Mouse (Mus musculus): ENCODE measurements around the gene Ppp1r8. TPM values are rescaled to one million over a fixed set of nuclear protein-coding genes. Genes with fewer than 3 reads are reported as not detected.

The Ppp1r8 gene
- polyA plus RNA-seq, 1 experiment from 2014 or later: 63.1 TPM

- peaks cover 6% of the 10 kb centered on the region; the same call in 1 of the 2 replicates for H3K9me3 ChIP-seq (ENCODE audit: control insufficient read depth, low read length)
- no peaks in the 10 kb centered on the region for H3K4me1 ChIP-seq (replicated peaks; ENCODE audit: control insufficient read depth, insufficient read depth, low read length)
- no peak overlapping the region for H3K4me2 ChIP-seq (ENCODE audit: low read length)
- no peak overlapping the region for H3K4me3 ChIP-seq (ENCODE audit: low read depth, low read length)
- ATAC-seq (replicated peaks; ENCODE audit: low FRiP score, low TSS enrichment, low read depth) (no peak), DNase-seq (ENCODE audit: low spot score) (no peak)
- no peaks in the 10 kb centered on the region for H3K36me3 ChIP-seq (ENCODE audit: control insufficient read depth, insufficient read depth, low read length)
- H3K27me3 ChIP-seq (replicated peaks; ENCODE audit: control insufficient read depth, insufficient read depth, low read length): no peaks in the 10 kb centered on the region
- H3K9ac ChIP-seq (ENCODE audit: low read length): no peak overlapping the region
- no peak overlapping the region for H3K27ac ChIP-seq (ENCODE audit: low read depth)
- WGBS: 73% methylated on average over 2 of the region's 2 CpGs
Measured at GRCm38 (mm10) chr4:132816855-132817254, 26.1 kb downstream of the Ppp1r8 start.

GRCm38 (mm10) chr4:132816404-132816803 lies 26.6 kb downstream of the Ppp1r8 start:
- H3K4me2 ChIP-seq (ENCODE audit: low read length): no peak overlapping the region
- no peaks in the 10 kb centered on the region for H3K36me3 ChIP-seq (ENCODE audit: control insufficient read depth, insufficient read depth, low read length)
- 85% methylated on average over 7 of the region's 7 CpGs for WGBS
- H3K27ac ChIP-seq (ENCODE audit: low read depth): no peak overlapping the region
- no peaks in the 10 kb centered on the region for H3K4me1 ChIP-seq (replicated peaks; ENCODE audit: control insufficient read depth, insufficient read depth, low read length)
- no peaks in the 10 kb centered on the region for H3K27me3 ChIP-seq (replicated peaks; ENCODE audit: control insufficient read depth, insufficient read depth, low read length)
- DNase-seq (ENCODE audit: low spot score) (no peak), ATAC-seq (replicated peaks; ENCODE audit: low FRiP score, low TSS enrichment, low read depth) (no peak)
- H3K9ac ChIP-seq (ENCODE audit: low read length): no peak overlapping the region
- no peak overlapping the region for H3K4me3 ChIP-seq (ENCODE audit: low read depth, low read length)
- peaks cover 6% of the 10 kb centered on the region; the same call in 1 of the 2 replicates for H3K9me3 ChIP-seq (ENCODE audit: control insufficient read depth, low read length)

GRCm38 (mm10) chr4:132809621-132810020 lies 33.3 kb downstream of the Ppp1r8 start:
- Histone ChIP-seq H3K27ac (ENCODE audit: low read depth) (peak overlapping the region; percentile 17), H3K27me3 (replicated peaks; ENCODE audit: control insufficient read depth, insufficient read depth, low read length) (no peaks in the 10 kb centered on the region), H3K4me3 (ENCODE audit: low read depth, low read length) (no peak overlapping the region), H3K9me3 (ENCODE audit: control insufficient read depth, low read length) (no peaks in the 10 kb centered on the region), H3K4me1 (replicated peaks; ENCODE audit: control insufficient read depth, insufficient read depth, low read length) (no peaks in the 10 kb centered on the region), H3K4me2 (ENCODE audit: low read length) (no peak overlapping the region), H3K36me3 (ENCODE audit: control insufficient read depth, insufficient read depth, low read length) (no peaks in the 10 kb centered on the region), H3K9ac (ENCODE audit: low read length) (no peak overlapping the region)
- ATAC-seq (replicated peaks; ENCODE audit: low FRiP score, low TSS enrichment, low read depth) (no peak), DNase-seq (ENCODE audit: low spot score) (no peak)
- WGBS: 68% methylated on average over 5 of the region's 5 CpGs

GRCm38 (mm10) chr4:132807771-132808641 lies 35.0 kb downstream of the Ppp1r8 start:
- H3K9ac ChIP-seq (ENCODE audit: low read length): no peak overlapping the region
- ATAC-seq (replicated peaks; ENCODE audit: low FRiP score, low TSS enrichment, low read depth) (peak; percentile 55; the same call in 1 of the 2 replicates), DNase-seq (ENCODE audit: low spot score) (peak; percentile 59)
- no peak overlapping the region for H3K4me3 ChIP-seq (ENCODE audit: low read depth, low read length)
- WGBS: 60% methylated on average over 5 of the region's 5 CpGs
- H3K27ac ChIP-seq (ENCODE audit: low read depth): peak overlapping the region; percentile 12; the same call in 1 of the 2 replicates
- H3K4me1 ChIP-seq (replicated peaks; ENCODE audit: control insufficient read depth, insufficient read depth, low read length): no peaks in the 10 kb centered on the region
- H3K36me3 ChIP-seq (ENCODE audit: control insufficient read depth, insufficient read depth, low read length): no peaks in the 10 kb centered on the region
- no peak overlapping the region for H3K4me2 ChIP-seq (ENCODE audit: low read length)
- no peaks in the 10 kb centered on the region for H3K27me3 ChIP-seq (replicated peaks; ENCODE audit: control insufficient read depth, insufficient read depth, low read length)
- no peaks in the 10 kb centered on the region for H3K9me3 ChIP-seq (ENCODE audit: control insufficient read depth, low read length)

GRCm38 (mm10) chr4:132806620-132807191 lies 36.3 kb downstream of the Ppp1r8 start:
- Histone ChIP-seq H3K4me3 (ENCODE audit: low read depth, low read length) (no peak overlapping the region), H3K9me3 (ENCODE audit: control insufficient read depth, low read length) (no peaks in the 10 kb centered on the region), H3K36me3 (ENCODE audit: control insufficient read depth, insufficient read depth, low read length) (no peaks in the 10 kb centered on the region), H3K9ac (ENCODE audit: low read length) (no peak overlapping the region), H3K4me2 (ENCODE audit: low read length) (no peak overlapping the region), H3K27ac (ENCODE audit: low read depth) (no peak overlapping the region), H3K27me3 (replicated peaks; ENCODE audit: control insufficient read depth, insufficient read depth, low read length) (no peaks in the 10 kb centered on the region), H3K4me1 (replicated peaks; ENCODE audit: control insufficient read depth, insufficient read depth, low read length) (no peaks in the 10 kb centered on the region)
- ATAC-seq (replicated peaks; ENCODE audit: low FRiP score, low TSS enrichment, low read depth) (no peak), DNase-seq (ENCODE audit: low spot score) (no peak)
- 82% methylated on average over 7 of the region's 7 CpGs for WGBS

DNA sequence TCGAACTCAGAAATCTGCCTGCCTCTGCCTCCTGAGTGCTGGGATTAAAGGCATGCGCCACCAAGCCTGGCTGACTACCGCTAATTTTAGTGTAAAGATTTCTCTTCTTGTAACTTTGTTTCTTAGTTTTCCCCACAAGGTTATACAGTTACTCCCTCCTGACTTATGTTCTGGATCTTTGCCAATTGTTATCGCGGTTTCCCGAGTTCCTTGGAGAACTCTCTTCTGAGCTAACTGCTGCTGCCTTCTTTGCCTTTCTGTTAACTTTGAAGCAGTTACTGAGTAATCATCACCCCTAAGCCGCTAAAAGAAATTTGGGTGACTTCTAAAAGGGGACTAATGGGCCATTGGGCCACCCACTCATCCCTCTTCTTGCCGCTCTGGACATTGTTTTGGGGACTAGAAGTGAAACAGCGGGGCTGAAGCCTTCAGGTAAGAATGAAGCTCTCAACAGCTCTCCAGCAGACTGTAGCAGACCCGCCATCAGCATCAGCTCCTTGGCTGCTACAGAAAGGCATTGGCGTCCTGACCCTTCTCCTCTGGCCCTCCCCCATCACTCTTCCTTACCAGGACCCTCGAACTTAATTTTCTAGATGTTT lies 37.3 kb downstream of the Ppp1r8 start:
- 70% methylated on average over 12 of the region's 12 CpGs for WGBS
- no peaks in the 10 kb centered on the region for H3K9me3 ChIP-seq (ENCODE audit: control insufficient read depth, low read length)

GRCm38 (mm10) chr4:132805146-132805545 lies 37.8 kb downstream of the Ppp1r8 start:
- Histone ChIP-seq H3K9ac (ENCODE audit: low read length) (no peak overlapping the region), H3K4me2 (ENCODE audit: low read length) (no peak overlapping the region), H3K4me3 (ENCODE audit: low read depth, low read length) (no peak overlapping the region), H3K27ac (ENCODE audit: low read depth) (no peak overlapping the region), H3K36me3 (ENCODE audit: control insufficient read depth, insufficient read depth, low read length) (no peaks in the 10 kb centered on the region), H3K27me3 (replicated peaks; ENCODE audit: control insufficient read depth, insufficient read depth, low read length) (no peaks in the 10 kb centered on the region), H3K4me1 (replicated peaks; ENCODE audit: control insufficient read depth, insufficient read depth, low read length) (no peaks in the 10 kb centered on the region), H3K9me3 (ENCODE audit: control insufficient read depth, low read length) (no peaks in the 10 kb centered on the region)
- no peak for ATAC-seq (replicated peaks; ENCODE audit: low FRiP score, low TSS enrichment, low read depth)
- 74% methylated on average over 5 of the region's 5 CpGs for WGBS
- DNase-seq (ENCODE audit: low spot score): no peak

More for the DNA sequence above, 37.3 kb downstream of the Ppp1r8 start:
- no peak for ATAC-seq (replicated peaks; ENCODE audit: low FRiP score, low TSS enrichment, low read depth)
- DNase-seq (ENCODE audit: low spot score): no peak
- no peaks in the 10 kb centered on the region for H3K4me1 ChIP-seq (replicated peaks; ENCODE audit: control insufficient read depth, insufficient read depth, low read length)
- H3K9ac ChIP-seq (ENCODE audit: low read length): no peak overlapping the region
- no peak overlapping the region for H3K4me2 ChIP-seq (ENCODE audit: low read length)
- no peaks in the 10 kb centered on the region for H3K36me3 ChIP-seq (ENCODE audit: control insufficient read depth, insufficient read depth, low read length)
- H3K27ac ChIP-seq (ENCODE audit: low read depth): no peak overlapping the region
- no peaks in the 10 kb centered on the region for H3K27me3 ChIP-seq (replicated peaks; ENCODE audit: control insufficient read depth, insufficient read depth, low read length)
- H3K4me3 ChIP-seq (ENCODE audit: low read depth, low read length): no peak overlapping the region

DNA sequence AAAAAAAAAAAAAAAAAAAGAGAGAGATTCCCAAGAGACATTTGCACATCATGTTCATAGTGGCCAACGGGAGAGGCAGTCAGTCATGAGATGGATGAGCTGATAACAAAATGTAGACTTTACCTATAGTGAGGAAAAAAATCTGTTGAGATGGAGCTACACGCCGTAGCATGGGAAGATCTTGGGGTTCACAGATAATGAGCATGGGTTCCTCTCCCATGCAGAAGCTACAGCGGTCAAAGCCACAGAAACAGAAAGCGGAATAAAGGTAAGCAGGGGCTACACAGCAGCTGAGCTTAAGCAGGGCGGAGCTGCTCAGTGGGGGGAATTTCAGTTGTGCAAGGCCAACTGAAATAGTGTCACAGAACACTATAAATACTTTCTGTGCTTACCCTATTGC lies 38.6 kb downstream of the Ppp1r8 start:
- Histone ChIP-seq H3K4me1 (replicated peaks; ENCODE audit: control insufficient read depth, insufficient read depth, low read length) (no peaks in the 10 kb centered on the region), H3K27me3 (replicated peaks; ENCODE audit: control insufficient read depth, insufficient read depth, low read length) (no peaks in the 10 kb centered on the region), H3K9ac (ENCODE audit: low read length) (no peak overlapping the region), H3K4me3 (ENCODE audit: low read depth, low read length) (no peak overlapping the region), H3K36me3 (ENCODE audit: control insufficient read depth, insufficient read depth, low read length) (no peaks in the 10 kb centered on the region), H3K27ac (ENCODE audit: low read depth) (no peak overlapping the region), H3K4me2 (ENCODE audit: low read length) (no peak overlapping the region), H3K9me3 (ENCODE audit: control insufficient read depth, low read length) (no peaks in the 10 kb centered on the region)
- no peak for DNase-seq (ENCODE audit: low spot score)
- WGBS: 95% methylated on average over 6 of the region's 6 CpGs
- ATAC-seq (replicated peaks; ENCODE audit: low FRiP score, low TSS enrichment, low read depth): no peak
